Mouse (Mus musculus) mesoderm, embryonic 11.5 days (tissue): Measurements from ENCODE around the gene Dapk1.
"Not testable (repeated sequence)": the region's sequence is repeated elsewhere in the genome, so short reads cannot be mapped to it uniquely, and the experiment has no call there.

Source experiments
- DNase-seq: peaks from one replicate; pipeline ENCODE4 v3.0.0-alpha.2; 2012; ENCODE audit warnings: low read depth, low spot score

Dapk1 gene

DNA sequence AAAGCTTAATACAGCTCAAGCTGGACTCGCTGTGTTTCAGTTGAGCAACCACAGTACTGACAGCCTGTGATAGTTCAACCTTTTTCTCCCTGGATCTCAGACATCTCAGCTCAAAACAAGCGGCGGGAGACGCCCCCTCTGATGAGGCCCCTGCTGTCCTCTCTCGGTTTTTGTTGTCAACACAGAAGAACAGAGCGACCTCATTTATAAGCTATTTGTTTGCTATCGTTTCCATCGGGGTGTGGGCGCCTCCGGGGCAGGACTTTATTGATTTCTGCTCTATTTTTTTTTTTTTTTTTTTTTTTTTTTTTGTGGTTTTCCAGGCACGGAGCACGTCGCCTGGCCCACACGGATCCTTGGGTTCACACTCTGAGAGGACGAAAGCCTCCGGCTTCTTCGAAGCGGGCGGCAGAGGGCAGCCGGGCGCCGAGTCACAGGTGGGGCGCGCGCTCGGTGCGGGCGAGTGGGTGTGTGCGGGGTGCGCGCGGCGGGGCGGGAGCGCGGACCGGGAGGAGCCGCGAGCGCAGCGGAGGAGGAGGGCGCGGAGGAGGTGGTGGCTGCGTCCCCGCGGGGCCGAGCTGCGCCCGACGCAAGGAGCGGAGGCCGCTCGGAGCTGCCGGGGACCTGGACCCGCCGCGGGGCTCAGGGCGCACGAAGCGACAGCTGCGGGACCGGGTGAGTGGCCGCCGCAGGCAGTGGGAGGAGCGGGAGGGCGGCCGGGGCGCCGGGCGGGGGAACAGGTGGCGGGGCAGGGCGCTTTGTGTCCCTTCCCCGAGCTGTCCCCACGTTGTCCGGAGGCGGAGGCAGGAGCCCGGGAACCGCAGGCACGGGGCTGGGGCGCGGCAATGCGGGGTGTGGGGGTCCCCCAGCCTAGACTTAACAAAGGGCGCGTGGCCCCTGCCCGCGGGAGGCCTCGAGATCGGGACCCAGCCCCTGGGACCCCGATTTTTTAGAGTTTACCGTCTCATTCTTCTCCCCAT, at the start of gene Dapk1:
Gene Dapk1, plus strand, starts transcription at position 512 of the 980 bp plus-strand sequence.
- DNase-seq, result peak; percentile 79

DNA sequence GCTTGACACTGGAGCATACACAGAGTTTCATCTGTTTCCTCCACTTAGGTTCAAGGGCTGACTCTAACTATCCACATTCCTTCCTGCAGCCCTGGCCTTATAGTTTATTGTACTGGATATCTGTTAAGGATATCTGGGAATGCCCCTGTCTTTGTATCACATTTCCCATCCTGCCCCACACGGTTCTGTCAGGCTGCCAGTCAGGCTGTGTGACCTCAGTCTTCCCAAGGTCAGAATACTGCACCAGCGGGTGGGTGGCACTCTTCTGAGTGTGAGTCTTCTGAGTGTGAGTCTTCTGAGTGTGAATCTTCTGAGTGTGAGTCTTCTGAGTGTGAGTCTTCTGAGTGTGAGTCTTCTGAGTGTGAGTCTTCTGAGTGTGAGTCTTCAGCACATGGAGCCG, 48.4 kb upstream of the Dapk1 start:
- DNase-seq, result no peak

DNA sequence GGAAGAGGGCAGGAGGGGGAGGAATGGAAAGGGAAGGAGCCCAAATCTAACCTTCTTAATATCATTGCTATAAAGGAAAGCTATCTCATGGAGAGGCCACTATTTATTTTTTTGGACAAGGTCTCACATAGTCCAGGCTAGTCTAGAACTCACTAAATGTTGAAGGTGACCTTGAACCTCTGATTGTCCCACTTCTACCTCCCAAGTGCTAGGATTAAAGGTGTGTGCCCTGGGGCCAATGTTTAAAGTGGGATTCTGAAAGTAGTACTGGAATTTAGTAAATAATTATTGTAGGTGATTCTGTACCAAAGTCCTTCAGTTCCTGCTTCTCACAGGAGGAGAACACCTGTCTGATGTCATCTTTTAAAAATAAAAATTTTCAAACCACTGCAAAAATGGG, 45.3 kb upstream of the Dapk1 start:
- DNase-seq, result no peak

DNA sequence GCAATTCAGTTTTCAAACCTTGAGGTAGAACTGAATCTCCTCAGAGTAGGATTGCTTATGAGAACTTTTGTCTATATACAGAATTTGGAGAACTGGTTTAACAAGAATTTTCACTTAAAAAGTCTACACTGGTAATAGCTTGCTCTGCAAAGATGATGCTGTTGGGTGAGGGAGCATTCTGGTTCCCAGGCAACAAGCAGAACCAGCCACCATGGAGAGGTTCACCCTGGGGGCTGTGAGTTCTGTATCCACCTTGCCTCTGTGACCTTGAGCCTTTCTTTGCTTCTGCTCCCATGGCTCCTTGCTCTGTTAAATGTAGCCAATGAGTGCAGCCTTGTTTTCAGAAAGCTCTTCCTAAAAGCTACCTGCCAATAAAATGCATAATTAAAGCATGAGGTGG, 44.8 kb upstream of the Dapk1 start:
- DNase-seq, result no peak

DNA sequence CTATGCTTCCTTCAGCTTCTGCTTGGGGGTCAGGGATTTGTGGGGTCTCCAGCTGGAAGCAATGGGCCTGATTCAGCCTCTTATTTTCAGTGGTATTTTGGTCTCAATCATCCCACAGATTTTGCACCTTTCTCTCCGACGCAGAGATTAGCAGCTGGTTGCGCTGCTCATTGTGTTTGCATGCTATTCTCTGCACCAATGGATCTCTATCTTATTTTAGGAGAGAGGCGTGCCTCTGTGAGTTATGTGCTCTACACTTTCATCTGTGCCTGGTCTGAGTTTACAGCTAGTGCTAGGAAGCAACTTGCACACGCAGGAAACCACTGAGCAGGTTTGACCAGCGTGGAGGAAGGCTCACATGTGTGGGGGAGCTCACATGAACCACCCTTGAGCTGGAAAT, 37.4 kb upstream of the Dapk1 start:
- DNase-seq, result no peak

DNA sequence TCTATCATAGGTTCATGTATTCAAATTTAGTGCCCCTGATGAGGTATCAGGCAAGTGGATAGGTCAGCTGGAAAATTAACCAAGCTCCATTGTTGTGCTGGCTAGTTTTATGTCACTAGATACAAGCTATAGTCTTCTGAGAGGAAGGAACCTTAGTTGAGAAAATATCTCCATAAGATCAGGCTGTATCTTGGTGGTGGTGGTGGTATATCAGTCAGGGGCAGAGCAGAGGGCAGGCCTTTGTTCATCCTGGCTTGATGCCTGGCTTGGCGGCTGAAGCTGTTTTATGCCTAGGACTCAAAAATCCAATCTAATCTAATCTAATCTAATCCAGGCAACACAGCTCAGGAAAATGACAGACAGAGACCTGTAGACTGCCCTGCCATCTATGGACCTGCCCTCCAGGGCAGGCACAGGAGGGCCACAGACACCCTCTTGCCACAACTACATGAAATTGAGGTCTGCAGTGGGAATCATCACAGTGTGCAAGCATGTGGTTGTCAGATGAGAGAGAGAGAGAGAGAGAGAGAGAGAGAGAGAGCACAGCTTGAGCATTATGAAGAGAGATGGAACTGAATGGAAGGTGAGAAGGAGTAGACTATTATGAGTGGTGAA, 32.7 kb upstream of the Dapk1 start:
- no peak for DNase-seq

- DNase-seq, result no peak
These were observed 32.2 kb upstream of the Dapk1 start for GRCm38 (mm10) chr13:60569549-60569941.

DNA sequence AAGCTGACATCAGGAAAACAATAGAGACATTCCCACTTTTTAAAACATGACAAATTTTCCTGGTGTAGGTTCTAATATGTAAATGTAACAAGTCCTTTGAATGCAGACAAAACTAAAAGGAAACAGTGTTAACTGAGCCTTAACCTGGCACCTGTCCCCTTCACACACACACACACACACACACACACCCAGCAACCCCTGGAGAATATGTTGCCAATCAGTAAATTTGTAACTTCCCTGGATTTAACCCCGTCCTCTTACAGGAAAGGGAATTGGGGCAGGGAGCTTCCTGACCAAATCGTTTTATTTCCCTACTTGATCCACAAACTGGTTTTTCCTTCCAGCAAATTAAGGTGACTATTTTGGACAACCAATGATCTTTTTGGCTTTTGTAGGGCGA, 28.2 kb upstream of the Dapk1 start:
- no peak for DNase-seq

- DNase-seq, result no peak
These were observed 27.8 kb upstream of the Dapk1 start for GRCm38 (mm10) chr13:60573971-60574370.

DNA sequence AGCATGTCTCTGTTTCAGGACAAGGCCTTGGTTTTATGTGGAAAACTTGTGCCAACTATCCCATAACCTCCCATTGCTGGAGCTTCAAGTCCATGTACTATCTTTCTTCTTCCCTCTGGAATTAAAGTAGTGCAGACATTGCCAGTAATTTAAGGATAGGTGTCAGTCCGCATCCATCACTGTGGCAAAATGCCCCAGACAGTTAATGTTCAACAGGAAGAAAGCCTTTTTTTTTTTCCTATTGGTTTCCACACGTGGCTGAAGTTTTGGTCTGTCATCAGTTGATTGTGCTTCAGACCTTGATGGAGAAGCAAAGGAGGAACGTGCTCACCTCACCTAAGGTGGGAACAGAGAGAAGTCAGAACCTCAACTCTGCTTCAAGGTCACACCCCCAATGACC, 23.2 kb upstream of the Dapk1 start:
- DNase-seq, result no peak

DNA sequence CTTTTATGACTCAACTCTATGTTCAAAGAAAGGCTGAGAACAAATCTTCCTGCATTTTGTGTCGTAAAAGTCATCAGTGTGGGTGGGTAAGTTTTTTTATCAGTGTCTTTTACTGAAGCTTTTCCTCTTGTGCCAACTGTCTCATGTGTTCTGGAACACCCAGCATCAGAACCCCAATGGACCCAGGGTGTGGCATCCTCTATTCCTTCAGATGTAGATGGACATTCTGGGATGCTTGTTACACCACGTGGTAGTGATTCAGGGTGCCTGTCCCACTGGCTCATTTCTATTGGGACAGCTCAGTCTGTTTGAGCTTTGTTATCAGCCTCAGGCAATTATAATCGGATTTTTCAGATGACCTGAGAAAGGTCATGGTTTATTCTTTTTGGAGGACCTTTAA, 6.9 kb upstream of the Dapk1 start:
- no peak for DNase-seq

DNA sequence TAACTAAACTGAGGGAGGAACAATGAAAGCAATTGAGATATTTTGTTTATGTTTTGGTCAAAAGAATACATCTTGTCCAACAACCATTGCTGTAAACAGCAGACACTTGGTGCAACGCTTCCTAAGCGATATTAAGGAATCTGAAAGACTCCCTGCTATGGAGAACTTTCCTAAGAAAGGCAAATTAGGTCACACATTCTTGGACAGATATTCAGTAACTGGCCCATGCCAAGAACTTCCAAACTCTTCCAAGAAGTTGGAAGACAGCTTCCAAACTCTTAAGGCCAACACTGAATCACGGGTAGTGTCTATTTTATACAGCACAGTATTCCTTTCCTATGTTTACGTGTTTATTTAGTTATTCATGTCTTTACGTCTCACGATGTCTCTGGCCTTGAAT, 6.2 kb upstream of the Dapk1 start:
- DNase-seq, result no peak

DNA sequence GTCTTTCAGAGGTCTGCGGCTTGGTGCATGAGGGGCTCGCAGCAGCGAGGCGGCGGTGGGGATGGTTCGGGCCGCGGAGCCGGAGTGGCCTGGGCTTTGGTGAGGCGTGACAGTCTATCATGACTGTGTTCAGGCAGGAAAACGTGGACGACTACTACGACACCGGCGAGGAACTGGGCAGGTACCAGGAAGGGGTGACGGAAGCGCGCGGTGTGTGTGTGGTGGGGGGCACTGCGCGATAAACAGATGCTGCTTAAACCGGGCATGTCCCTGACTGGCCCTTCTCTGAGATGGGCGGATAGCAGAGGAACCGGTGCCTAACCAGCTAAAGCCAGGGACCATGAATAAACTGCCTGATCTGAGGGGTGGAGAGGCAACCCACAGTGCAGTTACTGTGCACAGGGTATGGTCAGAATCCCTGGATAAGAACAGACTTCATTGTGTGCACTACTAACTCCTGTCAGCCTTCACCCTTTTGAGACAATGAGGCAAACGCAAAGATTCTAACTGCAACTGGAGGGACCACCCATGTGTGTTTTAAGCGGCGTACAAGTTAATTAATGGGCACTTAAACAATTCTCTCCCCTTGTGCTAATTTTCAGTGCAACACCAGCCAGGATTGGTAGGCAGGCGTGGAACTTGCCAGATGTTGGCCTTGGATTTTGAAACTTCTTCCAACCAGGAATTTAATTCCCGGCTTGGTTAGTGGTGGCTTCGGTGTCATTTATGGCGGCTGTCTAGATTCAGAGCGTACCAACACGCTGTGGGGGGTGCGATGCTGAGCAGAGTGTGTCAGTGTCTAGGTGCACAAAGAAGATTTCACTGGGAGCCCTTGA, 887 bp downstream of the Dapk1 start:
- peak; percentile 46 for DNase-seq

- DNase-seq, result no peak
These were observed 1.5 kb downstream of the Dapk1 start for GRCm38 (mm10) chr13:60603252-60603562.

- DNase-seq, result no peak
These were observed 5.7 kb downstream of the Dapk1 start for GRCm38 (mm10) chr13:60607411-60607810.

- DNase-seq, result no peak
These were observed 6.8 kb downstream of the Dapk1 start for GRCm38 (mm10) chr13:60608411-60609046.

DNA sequence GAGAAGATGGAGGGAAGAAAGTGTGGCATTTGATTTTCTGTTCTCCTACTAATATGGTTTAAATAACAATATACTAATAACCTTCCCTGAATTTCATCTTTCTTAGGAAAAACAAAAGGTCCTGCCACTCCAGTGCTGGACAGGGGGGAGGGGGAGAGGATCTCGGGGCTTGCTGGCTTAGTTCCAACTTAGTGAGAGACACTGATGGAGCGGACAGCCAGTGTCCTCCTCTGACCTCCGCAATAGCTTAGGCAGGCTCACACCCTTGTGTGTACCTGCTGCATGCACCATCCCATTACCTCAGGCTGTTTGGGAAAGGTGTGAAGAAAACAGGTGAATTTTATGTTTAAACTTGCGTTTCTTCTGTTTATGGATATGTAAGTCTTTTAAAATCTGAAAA, 7.5 kb downstream of the Dapk1 start:
- DNase-seq, result no peak

GRCm38 (mm10) chr13:60610558-60610957, 8.8 kb downstream of the Dapk1 start:
- DNase-seq, result no peak

DNA sequence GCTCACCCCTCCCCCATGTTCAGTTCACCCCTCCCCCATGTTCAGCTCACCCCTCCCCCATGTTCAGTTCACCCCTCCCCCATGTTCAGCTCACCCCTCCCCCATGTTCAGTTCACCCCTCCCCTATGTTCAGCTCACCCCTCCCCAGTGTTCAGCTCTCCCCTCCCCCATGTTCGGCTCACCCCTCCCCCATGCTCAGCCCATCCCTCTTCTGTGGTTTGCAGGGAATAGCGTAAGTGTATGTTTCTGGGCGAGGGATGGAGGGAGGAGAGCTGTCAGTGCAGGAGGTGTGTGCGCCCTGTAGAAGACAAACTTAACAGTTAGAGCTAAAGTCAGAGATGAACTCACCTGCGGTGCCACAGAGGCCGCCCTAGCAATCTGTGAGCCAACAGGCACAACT, 9.2 kb downstream of the Dapk1 start:
- not testable (repeated sequence) for DNase-seq

DNA sequence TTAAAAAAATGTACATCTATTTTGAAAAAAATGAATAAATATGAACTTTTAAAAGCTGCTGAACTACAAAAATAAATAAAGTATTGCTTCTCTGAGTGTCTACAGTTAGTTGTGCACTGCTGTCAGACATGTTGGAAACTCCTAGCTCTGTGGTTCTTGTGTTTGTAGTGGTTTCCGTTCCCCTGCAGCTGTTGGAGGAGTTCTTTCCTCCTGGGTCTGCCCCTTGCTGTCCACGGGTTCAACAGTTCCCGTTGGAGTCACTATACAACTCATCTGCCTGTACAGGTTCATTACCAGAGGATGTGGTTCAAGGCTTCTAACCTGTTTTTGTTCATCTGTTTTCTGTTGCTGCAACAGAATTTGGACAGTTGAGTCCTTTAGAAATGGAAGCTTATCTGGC, 10.4 kb downstream of the Dapk1 start:
- no peak for DNase-seq

DNA sequence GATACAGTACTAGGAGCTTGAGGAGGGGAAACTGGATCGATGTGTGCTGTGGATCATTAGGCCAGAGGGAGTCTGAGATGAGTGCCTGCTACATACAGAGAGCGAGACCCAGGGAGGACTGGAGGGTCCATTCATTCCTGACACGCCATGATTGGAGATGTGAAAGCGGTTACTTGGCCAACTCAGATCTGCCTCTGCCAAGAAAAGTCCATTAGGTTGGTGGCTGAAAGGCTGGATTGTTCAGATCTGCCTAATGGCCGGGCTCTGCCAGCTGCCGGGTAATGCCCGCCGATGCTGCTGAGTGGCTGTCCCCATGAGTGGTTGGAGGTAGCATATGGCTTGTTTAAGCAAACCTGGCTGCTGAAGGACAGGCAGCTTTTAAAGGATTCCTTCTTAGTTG, 12.4 kb downstream of the Dapk1 start:
- DNase-seq, result no peak
